Mouse (Mus musculus) right cerebral cortex, postnatal 36 days (tissue): ENCODE data around the gene Rasgef1c.

Experiments used
- DNase-seq, 2 experiments: peaks; one replicate each; pipeline ENCODE4 v3.0.0; 2022; ENCODE audit warnings: low spot score in 2 of 2, mixed read lengths in 1 of 2

Rasgef1c gene

DNA sequence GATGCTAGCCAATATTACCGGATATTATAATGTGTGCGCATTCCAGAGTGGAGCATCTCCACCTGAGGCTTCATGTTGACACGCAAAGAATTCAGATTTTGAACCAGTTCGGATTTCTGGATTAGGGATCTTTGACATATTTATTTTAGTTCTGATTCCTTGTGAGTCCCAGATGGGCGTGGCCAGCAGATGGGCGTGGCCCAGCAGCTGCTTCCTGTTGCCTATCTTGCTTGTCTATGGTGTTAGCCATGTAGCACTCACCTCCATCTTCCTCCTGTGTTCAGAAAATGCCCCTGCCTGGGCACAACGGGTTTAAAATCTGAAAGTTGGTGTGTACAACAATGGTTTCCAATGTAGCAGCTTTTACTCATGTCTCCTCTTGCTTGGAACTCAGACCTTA is 24.5 kb downstream of the Rasgef1c start:
- no peak for DNase-seq

DNA sequence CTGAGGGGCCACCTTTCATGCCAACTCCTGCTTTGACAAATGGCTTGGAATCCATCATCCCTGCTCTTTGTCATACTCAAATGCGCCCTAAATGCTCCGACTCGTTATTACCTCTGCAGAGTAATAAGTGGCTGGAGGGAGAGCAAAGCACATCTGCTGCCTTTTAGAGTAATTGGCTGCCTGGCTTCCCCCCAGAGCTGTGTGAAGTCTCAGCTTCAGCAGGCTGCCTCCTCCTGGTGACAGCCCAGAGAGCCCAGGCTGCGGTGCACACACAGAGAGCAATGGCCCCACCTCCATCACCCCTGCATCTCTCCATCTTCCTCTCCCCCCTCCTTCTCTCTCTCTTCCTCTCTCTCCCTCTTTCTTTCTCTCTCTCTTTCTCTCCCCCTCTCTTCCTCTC is 25.5 kb downstream of the Rasgef1c start:
- DNase-seq = peak in 1 of 2 experiments; percentile 57

DNA sequence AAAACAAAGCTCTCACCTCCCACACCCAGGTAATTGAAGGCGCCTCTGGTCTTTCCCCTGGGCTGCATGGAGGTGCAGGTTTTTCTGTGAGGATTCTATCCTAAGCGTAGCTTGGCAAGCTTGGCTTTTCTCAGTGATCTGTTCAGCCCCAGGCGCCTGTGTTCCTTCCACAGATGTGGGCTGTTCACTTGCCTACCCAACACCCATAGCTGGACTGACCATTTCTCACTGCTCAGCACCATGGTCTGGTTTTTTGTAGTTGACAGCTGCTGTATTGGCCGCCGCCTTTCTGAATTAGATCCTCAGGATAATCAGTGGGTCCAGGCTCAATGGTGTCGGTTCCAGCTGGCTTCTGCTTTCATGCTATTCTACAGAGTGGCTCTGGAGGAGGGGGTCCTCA is 26.0 kb downstream of the Rasgef1c start:
- no peak for DNase-seq

DNA sequence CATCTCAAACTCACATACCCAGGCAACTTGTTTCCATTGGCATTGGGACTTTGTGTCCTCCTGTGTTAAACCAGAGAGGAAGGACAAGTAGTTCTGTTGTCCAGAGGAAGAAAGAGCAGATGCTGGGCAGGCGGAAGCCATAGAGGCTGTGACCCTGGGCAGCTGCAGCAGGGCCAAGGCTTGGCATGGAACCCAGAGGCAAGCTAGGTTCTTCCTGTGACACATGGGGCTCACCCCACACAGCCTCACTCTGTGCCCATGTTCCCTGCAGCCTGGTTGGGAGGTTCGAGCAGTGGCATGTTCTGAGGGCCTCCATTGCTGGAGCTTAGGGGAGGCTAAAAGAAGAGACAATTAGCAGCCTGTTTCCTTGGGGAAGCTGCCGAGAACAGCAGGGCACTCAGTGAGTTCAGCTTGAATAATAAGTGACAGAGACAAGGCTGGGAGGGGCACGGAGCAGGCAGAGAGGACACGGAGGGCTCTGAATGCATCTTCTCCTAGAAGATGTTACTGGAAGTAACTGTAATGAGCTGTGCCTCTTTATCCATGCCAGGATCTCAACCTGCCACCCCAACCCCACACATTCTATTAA is 29.5 kb downstream of the Rasgef1c start:
- no peak for DNase-seq

DNA sequence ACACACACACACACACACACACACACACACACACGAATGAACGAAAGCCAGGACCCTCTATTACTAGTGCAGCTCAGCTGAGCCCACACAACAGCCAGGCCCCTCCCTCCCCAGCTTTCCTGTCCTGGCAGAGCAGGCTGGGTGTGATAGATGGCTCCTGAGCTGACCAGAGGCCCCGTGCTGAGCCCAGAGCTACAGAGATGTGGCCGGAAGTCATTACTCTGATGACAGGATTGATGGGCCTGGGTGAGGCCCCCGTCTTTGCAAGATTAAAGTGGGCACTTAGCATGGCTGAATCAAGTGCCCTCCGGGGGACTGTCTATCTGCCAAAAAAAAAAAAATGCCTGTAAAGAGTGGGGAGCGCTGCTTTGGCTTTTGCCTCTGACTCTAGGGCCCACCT is 30.2 kb downstream of the Rasgef1c start:
- no peak for DNase-seq

DNA sequence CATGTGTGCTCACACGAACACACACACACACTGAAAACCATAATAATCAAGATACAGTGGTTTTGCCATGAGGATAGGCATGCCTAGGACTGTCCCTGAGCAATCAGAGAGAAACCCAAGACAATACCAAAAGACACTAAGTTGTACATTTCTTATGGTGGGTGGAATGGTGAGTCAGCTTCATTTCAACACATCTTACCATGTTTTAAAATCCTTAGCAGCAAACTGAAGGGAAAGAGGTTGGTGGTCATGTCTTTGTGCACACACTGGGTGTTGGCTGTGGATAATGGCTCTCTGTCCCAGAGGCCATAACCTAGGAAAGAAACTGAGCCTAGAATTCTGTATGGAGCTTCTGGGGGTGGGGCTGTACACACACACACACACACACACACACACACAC is 32.2 kb downstream of the Rasgef1c start:
- no peak for DNase-seq

DNA sequence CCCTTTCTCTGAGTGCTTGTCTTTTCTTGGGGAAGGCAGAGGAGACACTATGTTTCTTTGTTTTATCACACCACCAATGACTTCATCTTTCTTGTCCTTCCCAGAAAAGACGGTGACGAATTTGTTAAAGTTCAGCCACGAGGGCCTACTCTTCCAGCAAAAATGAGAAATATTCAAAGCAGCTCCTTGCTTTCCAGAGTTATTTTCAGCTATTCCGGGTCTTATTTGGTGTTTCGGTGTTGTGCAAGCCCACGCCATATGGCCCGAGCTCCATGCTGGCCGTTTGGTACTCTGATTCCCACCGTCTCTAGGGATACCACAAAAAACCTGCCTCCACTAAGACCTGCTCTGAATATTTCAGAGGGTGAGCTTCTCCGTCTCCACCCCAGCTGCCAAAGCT is 32.7 kb downstream of the Rasgef1c start:
- DNase-seq = peak; percentile 69 to 81

DNA sequence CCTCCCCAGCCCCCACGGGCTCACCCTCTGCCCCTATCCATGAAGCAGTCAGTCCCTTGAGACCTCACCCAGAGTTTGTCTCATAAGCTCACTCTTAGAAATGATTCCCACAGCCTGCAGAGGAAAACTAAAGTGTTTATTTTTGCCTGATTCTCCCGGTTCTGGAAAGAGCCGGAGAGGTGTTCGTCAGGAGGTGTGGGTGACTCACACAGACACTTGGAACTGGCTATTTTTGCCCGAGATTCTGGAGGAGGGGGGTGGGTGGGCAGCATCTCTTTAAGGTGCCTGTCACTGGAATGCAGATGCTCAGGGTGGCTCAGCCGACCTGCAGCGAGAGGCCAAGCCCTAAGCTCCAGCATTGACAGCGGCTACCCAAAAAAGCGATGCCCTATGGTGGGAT is 34.8 kb downstream of the Rasgef1c start:
- peak in 1 of 2 experiments; percentile 59 for DNase-seq

DNA sequence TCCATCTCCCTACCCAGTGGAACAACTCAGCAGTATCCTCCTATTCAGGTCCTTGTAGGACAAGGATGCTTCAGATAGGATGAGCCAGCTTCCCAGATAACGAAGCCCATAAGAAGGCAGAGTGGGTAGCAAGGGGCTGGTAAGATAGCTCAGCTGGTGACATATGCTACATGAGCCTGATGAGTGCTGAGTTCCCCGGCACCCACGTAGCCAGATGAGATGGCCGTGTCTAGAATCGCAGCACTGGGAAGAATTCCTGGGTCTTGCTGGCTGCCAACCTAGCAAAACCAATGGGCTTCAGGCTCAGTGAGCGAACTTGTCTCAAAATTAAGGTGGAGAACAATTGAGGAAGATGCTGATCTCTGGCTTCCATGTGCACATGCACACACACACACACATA is 36.1 kb downstream of the Rasgef1c start:
- peak in 1 of 2 experiments; percentile 43 for DNase-seq

DNA sequence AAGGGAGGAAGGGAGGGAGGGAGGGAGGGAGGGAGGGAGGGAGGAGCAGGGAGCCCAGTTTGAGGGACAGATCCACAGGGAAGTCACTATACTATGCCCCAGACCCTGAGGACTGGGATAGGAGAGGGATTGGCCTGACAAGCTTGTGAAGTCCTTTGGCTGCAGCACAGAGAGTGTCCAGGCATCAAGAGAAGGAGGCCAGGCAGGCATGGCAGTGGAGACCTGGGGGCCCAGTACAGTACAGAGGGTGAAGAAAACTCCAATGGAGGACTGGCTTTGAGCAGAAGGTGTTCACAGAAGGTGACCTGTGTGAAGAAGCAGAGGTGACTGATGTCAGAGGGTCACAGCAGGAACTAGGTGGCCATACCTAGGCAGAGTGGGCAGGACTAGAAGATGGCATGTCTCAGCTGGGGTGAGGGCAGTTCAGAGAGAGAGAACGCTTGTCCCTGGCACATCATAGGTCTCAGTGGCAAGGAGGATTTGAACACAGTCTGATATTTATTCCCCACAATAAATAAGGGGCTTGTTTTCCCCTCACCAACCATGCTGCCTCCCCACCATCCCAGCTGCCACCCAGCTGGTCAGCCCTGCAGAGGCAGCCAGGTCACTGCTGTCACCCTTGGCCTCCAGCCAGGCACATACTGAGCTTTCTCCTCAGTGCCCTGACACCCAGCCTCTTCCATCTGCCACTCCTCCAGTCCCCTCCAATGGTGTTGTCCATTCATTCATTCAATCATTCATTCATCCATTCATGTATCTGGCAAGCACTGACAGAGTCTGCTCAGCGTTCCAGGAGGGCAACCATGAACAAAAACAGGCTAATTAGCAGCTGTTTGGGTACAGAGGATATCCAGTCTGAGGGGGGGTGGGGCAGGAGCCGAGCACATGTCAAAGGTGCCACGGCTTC is 36.9 kb downstream of the Rasgef1c start:
- peak; percentile 42 to 46 for DNase-seq

DNA sequence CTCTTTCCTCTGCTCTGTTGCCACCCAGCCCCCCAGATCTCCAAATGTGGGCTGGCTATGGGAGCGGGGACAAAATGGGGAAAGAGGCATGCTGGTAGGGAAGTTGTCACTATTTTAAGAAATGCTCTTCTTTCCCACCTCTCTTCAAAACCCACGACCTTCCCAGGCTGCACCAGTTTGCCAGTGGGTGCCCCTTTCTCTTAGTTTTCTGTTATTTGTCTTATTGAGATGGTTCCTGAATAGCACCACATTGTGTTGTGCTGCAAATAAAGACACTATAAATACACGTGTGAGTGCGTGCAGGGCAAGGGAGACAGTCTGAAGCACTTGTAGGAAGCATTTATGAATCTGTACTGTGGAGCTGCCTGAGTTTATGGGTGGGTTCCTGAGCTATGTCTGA is 41.2 kb downstream of the Rasgef1c start:
- DNase-seq = no peak

DNA sequence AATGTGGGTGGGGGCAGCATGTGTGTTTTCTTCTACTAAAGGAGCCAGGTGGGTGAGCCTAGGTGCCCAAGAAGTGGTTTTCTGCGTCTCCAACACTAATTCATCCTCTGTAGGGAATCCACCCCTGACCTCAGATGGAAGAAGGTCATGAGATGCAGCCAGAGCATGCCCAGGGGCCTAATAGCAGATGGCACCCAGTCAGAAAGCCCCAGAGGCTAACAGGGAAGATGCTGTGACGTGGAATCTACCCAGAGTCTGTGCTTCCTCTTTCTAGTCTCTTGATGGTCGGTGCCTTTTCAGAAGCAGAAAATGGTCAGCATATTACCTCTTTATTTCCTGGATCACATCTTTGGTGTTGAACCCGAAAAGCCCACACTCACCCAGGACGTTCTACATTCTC is 42.3 kb downstream of the Rasgef1c start:
- DNase-seq = no peak

DNA sequence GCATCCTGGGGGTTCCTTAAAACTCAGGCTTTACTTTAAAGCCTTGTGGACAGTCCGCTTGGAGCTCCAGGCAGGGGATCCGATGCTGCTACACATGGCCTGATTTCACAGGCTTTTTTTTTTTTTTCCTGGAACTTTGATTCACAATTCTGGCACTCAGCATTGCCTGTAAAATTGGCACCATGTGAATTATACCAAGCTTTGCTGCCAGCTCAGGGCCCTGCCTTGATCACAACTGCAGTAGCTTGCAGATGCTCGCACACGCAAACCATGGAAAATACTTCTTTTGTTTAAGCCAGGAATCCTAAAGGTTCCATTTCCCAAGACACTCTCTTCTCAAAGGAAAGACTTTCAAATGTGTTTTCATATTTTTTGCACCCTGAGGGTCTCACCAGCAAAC is 44.1 kb downstream of the Rasgef1c start:
- no peak for DNase-seq

DNA sequence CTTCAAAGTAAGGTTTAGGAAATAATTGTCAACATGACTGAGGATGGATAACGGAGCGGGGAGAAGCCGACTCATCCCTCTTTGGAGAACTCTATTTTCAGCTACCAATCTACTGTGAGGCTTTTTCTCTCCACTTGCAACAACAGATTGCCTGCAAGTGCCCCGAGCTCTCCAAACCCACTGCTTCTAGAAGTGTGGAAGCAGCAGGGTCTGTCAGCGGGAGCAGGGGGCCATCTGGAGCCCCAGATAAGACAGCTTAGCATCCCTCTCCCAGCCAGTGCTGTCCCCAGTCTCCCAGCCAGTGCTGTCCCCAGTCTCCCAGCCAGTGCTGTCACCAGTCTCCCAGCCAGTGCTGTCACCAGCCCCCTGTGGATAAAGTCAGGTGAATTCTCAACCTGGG is 48.2 kb downstream of the Rasgef1c start:
- DNase-seq = no peak

DNA sequence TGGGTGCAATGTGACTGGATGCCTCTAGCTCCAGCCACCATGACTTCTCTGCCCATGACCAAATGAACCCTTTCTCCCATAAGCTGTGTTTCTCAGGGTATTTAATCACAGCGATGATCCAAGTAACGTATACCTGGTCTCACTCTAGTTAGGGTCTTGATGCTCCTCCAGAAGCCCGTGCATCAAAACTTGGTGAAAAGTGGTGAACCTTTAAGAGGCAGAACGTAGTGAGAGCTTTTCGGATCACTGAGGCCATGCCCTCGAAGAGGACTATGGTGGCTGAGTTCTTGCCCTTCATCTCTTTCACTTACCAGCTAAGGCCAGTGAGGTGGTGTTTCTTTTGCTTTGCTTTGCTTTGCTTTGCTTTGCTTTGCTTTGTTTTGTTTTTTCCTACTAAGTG is 52.0 kb downstream of the Rasgef1c start:
- DNase-seq = no peak

DNA sequence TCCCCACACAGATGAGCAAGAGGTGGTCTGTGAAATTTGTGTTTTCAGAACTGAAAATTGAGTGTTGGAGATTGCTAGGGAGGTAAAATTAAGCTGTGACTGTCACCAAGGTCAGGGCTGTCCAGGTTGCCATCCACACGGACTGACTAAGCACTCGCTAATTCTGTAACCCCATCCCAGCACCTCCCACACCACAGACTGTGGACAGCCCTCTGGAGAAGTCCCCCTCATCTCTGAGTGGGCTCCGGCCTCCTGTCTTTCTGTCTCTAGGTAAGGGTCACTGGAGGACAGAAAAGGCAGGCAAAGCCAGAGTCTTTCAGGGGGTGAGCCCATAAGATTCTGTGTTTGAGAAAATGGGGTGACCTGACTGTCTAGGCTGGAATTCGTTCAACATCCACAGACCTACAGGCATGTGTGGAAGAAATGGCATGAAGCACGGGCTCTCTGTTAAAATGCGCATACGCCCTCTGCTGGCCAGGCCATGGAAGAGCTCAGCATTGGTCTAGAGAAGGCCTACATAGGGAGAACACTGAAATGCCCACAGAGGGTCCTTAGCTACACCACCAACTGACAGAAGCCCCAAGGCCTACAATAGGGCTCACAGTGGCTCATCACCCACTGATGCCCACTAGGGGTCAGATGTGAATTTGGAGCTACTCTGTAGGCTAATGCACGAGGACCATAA is 54.1 kb downstream of the Rasgef1c start:
- DNase-seq = peak; percentile 56 to 63

DNA sequence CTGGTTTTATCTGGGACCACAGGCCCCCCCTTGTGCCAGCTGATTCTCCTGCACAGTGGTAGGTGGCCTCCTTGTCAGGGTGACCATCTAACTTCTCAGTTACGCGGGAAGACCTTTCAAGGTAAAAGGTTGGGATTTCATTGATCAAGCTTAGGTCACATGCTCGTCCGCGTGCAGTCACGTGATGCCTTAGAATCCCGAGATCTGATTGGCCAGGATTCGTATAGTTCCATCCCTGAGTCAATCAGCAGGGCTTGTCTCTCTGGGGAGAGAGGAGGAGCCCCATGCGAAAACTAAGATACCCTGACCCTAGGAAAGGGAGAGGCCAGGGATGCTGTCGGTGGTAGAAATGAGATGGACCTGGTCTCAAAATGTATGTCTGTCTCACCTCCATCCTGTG is 56.4 kb downstream of the Rasgef1c start:
- DNase-seq = no peak

DNA sequence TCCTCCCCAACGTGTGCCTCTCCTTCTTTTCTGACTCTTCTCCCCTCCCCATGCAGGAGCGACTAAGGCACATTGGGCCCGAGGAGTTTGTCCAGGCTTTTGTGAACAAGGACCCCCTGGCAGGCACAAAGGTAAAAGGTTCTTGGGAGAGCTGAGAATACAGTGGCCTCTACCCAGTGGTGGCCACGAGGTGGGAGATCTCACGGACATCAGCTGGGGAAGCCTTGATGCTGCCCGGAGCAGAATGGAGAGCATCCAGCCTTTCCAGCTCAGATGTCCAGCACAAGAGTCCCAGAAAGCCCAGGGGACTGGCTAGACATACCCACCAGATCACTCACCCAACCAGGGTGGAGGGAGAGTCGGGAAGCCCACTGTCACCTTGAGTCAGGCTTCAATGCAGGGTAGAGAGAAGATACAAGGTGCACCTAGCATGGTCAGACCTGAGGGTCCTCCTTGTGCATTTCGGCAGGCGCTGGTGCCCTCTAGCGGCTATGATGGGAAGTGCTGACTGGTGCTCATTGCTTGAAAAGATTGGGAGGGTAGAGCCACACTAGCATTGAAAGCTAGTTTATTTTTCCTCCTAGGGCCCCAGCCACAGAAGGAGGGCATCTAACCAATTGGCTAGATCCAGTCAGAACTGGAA is 59.6 kb downstream of the Rasgef1c start:
- DNase-seq = no peak

DNA sequence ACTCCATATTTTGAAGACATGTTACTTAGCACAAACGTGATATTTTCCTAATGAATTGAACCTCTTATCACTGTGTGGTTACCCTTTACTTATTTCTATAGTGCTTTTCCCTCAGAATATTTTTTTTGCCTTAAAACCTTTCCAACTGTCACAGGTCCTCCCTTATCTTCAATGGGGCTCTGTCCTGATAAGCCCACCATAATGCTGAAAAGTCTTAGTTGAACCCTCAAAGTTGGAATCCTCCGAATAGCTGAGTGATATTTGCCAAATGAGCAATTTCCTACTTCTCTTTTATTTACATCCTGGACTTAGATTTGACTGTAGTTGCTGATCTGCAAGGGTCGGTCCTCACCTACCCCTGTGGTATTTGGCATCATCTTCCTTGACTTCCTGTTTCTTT is 63.7 kb downstream of the Rasgef1c start:
- DNase-seq = no peak

DNA sequence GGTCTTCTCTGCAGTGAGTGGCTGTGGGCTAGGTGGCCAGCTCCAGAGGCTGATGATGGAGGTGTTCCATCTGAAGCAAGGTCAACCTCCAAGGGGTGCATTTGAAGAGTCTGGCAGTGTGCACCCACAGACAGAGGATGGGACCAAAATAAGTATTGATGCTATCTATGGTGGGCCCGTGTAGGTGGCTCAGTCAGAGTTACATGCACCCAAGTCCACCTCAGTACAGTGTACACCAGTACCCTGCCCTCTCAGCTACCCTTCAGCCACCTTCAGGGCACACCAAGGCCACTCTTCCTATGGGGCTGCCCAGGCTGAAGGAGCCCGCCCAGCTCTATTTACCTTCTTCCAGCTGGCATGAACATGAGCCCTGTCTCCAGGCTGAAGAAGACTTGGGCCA is 68.1 kb downstream of the Rasgef1c start:
- DNase-seq = no peak

DNA sequence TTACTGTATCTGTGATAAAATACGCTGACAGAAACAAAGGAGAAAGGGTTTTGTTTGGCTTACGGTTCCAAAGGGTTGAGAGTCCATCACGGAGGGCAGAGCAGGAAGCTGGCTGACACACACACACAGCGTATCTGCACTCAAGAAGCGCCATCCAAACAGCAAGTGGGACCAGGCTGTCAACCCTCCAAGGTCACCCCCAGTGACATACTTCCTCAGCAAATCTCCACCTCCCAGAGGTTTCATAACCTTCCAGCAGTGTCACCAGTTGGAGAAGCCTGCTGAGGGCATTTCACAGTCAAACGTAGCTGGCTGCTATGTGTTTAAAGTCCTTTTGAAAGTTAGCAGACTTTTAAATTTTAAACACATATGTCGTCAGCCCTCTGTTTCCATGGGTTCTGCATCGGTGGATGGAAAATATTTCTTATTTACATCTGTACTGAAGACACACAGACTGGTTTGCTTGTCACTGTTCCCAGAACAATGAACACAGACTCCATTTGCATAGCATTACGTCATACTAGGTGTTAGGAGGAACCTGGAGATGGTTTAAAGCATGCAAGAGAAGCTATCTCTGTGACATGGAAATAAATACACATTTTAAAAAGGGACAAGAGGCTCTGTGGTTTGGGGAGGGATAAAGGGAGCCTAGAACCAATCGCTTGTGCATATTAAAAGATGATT is 72.2 kb downstream of the Rasgef1c start:
- DNase-seq = no peak

DNA sequence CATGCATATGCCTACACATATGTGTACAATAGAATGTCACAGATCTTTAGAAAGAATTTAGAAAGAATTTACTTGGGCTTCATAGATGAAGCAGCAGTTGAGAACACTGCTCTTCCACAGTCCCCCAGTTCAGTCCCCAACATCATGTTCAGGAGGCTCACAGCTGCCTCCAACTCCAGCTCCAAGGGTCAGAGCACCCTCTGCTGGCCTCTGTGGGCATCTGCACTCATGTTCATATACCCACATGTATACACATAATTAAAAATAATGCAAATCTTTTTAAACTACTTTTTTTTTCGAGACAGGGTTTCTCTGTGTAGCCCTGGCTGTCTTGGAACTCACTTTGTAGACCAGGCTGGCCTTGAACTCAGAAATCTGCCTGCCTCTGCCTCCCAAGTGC is 73.0 kb downstream of the Rasgef1c start:
- no peak for DNase-seq
